Mouse (Mus musculus): ENCODE data around the gene Sept9.

GRCm38 (mm10) chr11:117248734-117249248 is 49.3 kb downstream of the Sept9 start:
- no peak for TF ChIP-seq POLR2A (IDR thresholded peaks at IDR 0.05; ENCODE audit: insufficient read length, low read depth)
- no peak for TF ChIP-seq USF1 (IDR thresholded peaks at IDR 0.05; ENCODE audit: low read depth)
- no peak for TF ChIP-seq TCF3 (IDR thresholded peaks at IDR 0.05; ENCODE audit: insufficient read length, low read depth)
- no peak for TF ChIP-seq TCF12 (IDR thresholded peaks at IDR 0.05; ENCODE audit: insufficient read depth, poor library complexity, severe bottlenecking)
- TF ChIP-seq SRF (IDR thresholded peaks at IDR 0.05; ENCODE audit: control insufficient read depth, insufficient read length, low read depth), result no peak
- no peak for TF ChIP-seq CEBPB (IDR thresholded peaks at IDR 0.05; ENCODE audit: insufficient read depth, poor library complexity, severe bottlenecking)
